Comparison of ENCODE assay signal across 9 mouse cellular contexts in the genomic region with DNA sequence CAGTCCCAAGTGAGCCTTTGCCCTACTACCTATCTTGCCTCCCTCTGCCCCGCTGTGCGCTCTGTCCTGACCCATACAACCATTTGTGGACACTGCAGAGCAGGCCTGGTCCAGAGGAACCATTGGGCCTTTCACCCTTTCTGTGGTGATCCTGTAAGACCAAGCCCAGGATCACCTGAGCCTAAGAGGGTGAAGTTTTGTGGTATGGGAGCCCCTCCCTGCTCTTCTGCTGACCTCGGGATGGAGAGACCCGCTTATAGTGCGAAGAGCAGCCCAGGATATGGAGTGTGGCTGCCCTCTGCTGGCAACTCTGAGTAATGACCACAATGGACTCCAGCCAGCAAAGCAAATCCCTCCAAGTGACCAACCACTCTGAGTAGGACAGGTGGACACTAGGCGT. TPM values are rescaled to one million over a fixed set of nuclear protein-coding genes. Genes with fewer than 3 reads are reported as not detected.
DNase-seq lines count a peak whose midpoint lies in the region; ATAC-seq and TF ChIP-seq lines count a peak whose summit lies in the region.
"Had no signal": no experiment of that assay in that cellular context is flagged by ENCODE, and none has a peak within 500 bp of the region (broad histone marks: within the 10 kb centered on the region; RNA-seq: fewer than 3 reads in every experiment).

No protein-coding gene starts in this region.

- DNase-seq in urinary bladder, postnatal 14 days (ENCODE audit: low spot score), result peak; percentile 36
- no peak for DNase-seq in urinary bladder, adult 2 months (ENCODE audit: low spot score)
- peak; percentile 81 to 89 for DNase-seq in cerebellum, postnatal 10 days
- peak; percentile 16 to 17 for DNase-seq in gastrocnemius, adult 8-10 months (ENCODE audit: low spot score in 2 of 2)
- peak; percentile 74 for DNase-seq in intestine, embryonic 14.5 days (ENCODE audit: low spot score)
- DNase-seq in limb, embryonic 10.5 days (ENCODE audit: low spot score), result peak; percentile 86
- DNase-seq in stomach, postnatal 0 days (ENCODE audit: low spot score), result peak; percentile 69

- H3K4me3 ChIP-seq in intestine, embryonic 14.5 days (ENCODE audit: low read depth, low read length), result no peak overlapping the region
- no peak overlapping the region for H3K4me3 ChIP-seq in limb, embryonic 10.5 days
- no peak overlapping the region for H3K4me3 ChIP-seq in midbrain, embryonic 13.5 days (replicated peaks)
- H3K4me3 ChIP-seq in stomach, postnatal 0 days (ENCODE audit: low read depth, low read length), result no peak overlapping the region
- H3K4me3 ChIP-seq: erythroblast, embryonic 14.5 days had no signal

- no peak overlapping the region for H3K4me2 ChIP-seq in intestine, embryonic 14.5 days (ENCODE audit: low read length)
- H3K4me2 ChIP-seq in midbrain, embryonic 13.5 days (replicated peaks), result no peak overlapping the region
- no peak overlapping the region for H3K4me2 ChIP-seq in stomach, postnatal 0 days (replicated peaks; ENCODE audit: low read depth)

- no peaks in the 10 kb centered on the region for H3K27me3 ChIP-seq in intestine, embryonic 14.5 days (replicated peaks; ENCODE audit: control insufficient read depth, insufficient read depth, low read length)
- H3K27me3 ChIP-seq in limb, embryonic 10.5 days (ENCODE audit: low read depth, poor library complexity, severe bottlenecking), result 0 out of 2 replicates have a peak, but pooled peaks cover 5% of the 10 kb centered on the region
- H3K27me3 ChIP-seq in midbrain, embryonic 13.5 days, result peaks cover 27% of the 10 kb centered on the region
- H3K27me3 ChIP-seq in stomach, postnatal 0 days (ENCODE audit: control insufficient read depth, insufficient read depth, low read length), result no peaks in the 10 kb centered on the region

- no peak overlapping the region for H3K27ac ChIP-seq in intestine, embryonic 14.5 days (ENCODE audit: low read depth)
- 0 out of 2 replicates have a peak overlapping the region, but pooled peaks have one; percentile 4 for H3K27ac ChIP-seq in limb, embryonic 10.5 days
- no peak overlapping the region for H3K27ac ChIP-seq in midbrain, embryonic 13.5 days
- no peak overlapping the region for H3K27ac ChIP-seq in stomach, postnatal 0 days (replicated peaks)

- 34% methylated on average over 6 of the region's 6 CpGs for WGBS in intestine, embryonic 14.5 days
- 33% methylated on average over 6 of the region's 6 CpGs for WGBS in limb, embryonic 10.5 days
- 33% methylated on average over 6 of the region's 6 CpGs for WGBS in midbrain, embryonic 13.5 days
- 34% methylated on average over 6 of the region's 6 CpGs for WGBS in stomach, postnatal 0 days

- no peaks in the 10 kb centered on the region; the same call in 1 of the 2 replicates for H3K4me1 ChIP-seq in intestine, embryonic 14.5 days (replicated peaks; ENCODE audit: control insufficient read depth, insufficient read depth, low read length)
- peaks cover 29% of the 10 kb centered on the region for H3K4me1 ChIP-seq in limb, embryonic 10.5 days
- H3K4me1 ChIP-seq in midbrain, embryonic 13.5 days (replicated peaks), result 0 out of 2 replicates have a peak, but pooled peaks cover 3% of the 10 kb centered on the region
- H3K4me1 ChIP-seq in stomach, postnatal 0 days (replicated peaks; ENCODE audit: control insufficient read depth, insufficient read depth), result no peaks in the 10 kb centered on the region

- TF ChIP-seq EP300 in stomach, postnatal 0 days (optimal IDR thresholded peaks at IDR 0.05), result no peak

- ATAC-seq in intestine, embryonic 14.5 days (replicated peaks; ENCODE audit: low FRiP score, low TSS enrichment, low read depth), result peak; percentile 25
- peak; percentile 78 for ATAC-seq in midbrain, embryonic 13.5 days
- peak; percentile 59 for ATAC-seq in stomach, postnatal 0 days (ENCODE audit: low FRiP score, low TSS enrichment)

- H3K9ac ChIP-seq in intestine, embryonic 14.5 days (ENCODE audit: low read length), result no peak overlapping the region
- no peak overlapping the region for H3K9ac ChIP-seq in midbrain, embryonic 13.5 days (replicated peaks)
- H3K9ac ChIP-seq in stomach, postnatal 0 days (ENCODE audit: low read length), result no peak overlapping the region

- peak; percentile 95 for TF ChIP-seq CTCF in stomach, postnatal 0 days (IDR thresholded peaks at IDR 0.05; ENCODE audit: low read depth)

- H3K9me3 ChIP-seq in intestine, embryonic 14.5 days (ENCODE audit: control insufficient read depth, low read length), result no peaks in the 10 kb centered on the region
- H3K9me3 ChIP-seq in limb, embryonic 10.5 days (replicated peaks), result no peaks in the 10 kb centered on the region
- no peaks in the 10 kb centered on the region for H3K9me3 ChIP-seq in midbrain, embryonic 13.5 days
- no peaks in the 10 kb centered on the region for H3K9me3 ChIP-seq in stomach, postnatal 0 days (ENCODE audit: control insufficient read depth, low read length)

- H3K36me3 ChIP-seq in intestine, embryonic 14.5 days (ENCODE audit: control insufficient read depth, insufficient read depth, low read length), result no peaks in the 10 kb centered on the region
- H3K36me3 ChIP-seq in limb, embryonic 10.5 days, result no peaks in the 10 kb centered on the region
- H3K36me3 ChIP-seq in midbrain, embryonic 13.5 days, result no peaks in the 10 kb centered on the region
- no peaks in the 10 kb centered on the region for H3K36me3 ChIP-seq in stomach, postnatal 0 days (ENCODE audit: control insufficient read depth, insufficient read depth, low read length)

RNA-seq across cellular contexts. Expression of a gene that starts 11.6 kb away (rescaled TPM):
- 0.06 and 0.09 TPM in 2 replicates for polyA plus RNA-seq in urinary bladder, adult 2 months (2012; rRNA removed)
- not detected for total RNA-seq in gastrocnemius, adult 8-10 months (2022)
- 0.12 and 0.30 TPM in 2 replicates for polyA plus RNA-seq in intestine, embryonic 14.5 days (2014; fragmentation: Nextera tagmentation; extraction: Ambion mirVana)
- 0.41 and 0.46 TPM in 2 replicates for polyA plus RNA-seq in limb, embryonic 10.5 days (2016; fragmentation: Nextera tagmentation; extraction: Ambion mirVana)
- 0.62 and 0.70 TPM in 2 replicates for polyA plus RNA-seq in midbrain, embryonic 13.5 days (2015; fragmentation: Nextera tagmentation; extraction: Ambion mirVana)
- 0.06 and 0.10 TPM in 2 replicates for polyA plus RNA-seq in stomach, postnatal 0 days (2015; fragmentation: Nextera tagmentation; extraction: Ambion mirVana)
- polyA plus RNA-seq: erythroblast, embryonic 14.5 days had no signal

RNA-seq across cellular contexts. Expression of a gene that starts 43.7 kb away (rescaled TPM):
- polyA plus RNA-seq in urinary bladder, adult 2 months (2012; rRNA removed), result 0.06 and 0.07 TPM in 2 replicates
- not detected for total RNA-seq in gastrocnemius, adult 8-10 months (2022)
- not detected in 2 replicates for polyA plus RNA-seq in intestine, embryonic 14.5 days (2014; fragmentation: Nextera tagmentation; extraction: Ambion mirVana)
- polyA plus RNA-seq in limb, embryonic 10.5 days (2016; fragmentation: Nextera tagmentation; extraction: Ambion mirVana), result 0.15 TPM in 1 of 2 replicates, not detected in the other
- 0.32 and 0.35 TPM in 2 replicates for polyA plus RNA-seq in midbrain, embryonic 13.5 days (2015; fragmentation: Nextera tagmentation; extraction: Ambion mirVana)
- polyA plus RNA-seq in stomach, postnatal 0 days (2015; fragmentation: Nextera tagmentation; extraction: Ambion mirVana), result not detected in 2 replicates

Comparison
In these comparisons a context has a peak if more than half of its experiments do, and no peak if none do; other contexts are left out.
1. ATAC-seq: peak in every context shown above with its lines; median percentile 78 in midbrain, embryonic 13.5 days; 59 in stomach, postnatal 0 days; 25 in intestine, embryonic 14.5 days.